Mouse (Mus musculus) CD4-positive, CD25-positive, alpha-beta regulatory T cell, adult 2 months (primary cell): Measurements from ENCODE around the gene Hcn1.
A peak's percentile ranks its signal among the peaks of the same experiment; 100 is the strongest.

Source experiments
- DNase-seq: peaks from one replicate; pipeline ENCODE4 v3.0.0-alpha.2; 2012; ENCODE audit warnings: low read depth, low spot score

The Hcn1 gene

GRCm38 (mm10) chr13:117602181-117602580 lies at the start of gene Hcn1:
TSS of gene Hcn1 (plus strand) at chr13:117602320.
- peak; percentile 54 for DNase-seq

- no peak for DNase-seq
Measured at GRCm38 (mm10) chr13:117567251-117567650, 34.9 kb upstream of the Hcn1 start.

DNA sequence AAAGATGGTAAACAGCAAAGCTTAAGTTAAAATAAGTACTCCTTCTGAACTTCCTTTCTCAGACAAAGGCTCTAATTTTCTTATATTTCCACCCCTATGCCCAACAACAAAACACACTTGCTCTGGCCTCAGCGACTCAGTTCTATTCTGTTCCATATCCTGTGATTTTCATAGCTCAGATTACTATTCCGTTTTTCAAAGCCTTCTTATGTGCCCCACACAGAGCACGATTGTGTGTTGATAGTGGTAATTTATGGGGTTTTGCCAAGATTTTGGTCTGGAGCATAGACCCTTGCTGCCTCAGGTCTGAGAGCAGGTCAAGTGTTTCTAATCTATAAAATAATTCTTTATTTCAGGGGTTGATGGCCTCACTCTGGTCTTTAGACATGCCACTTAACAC lies 30.4 kb upstream of the Hcn1 start:
- DNase-seq, result no peak

- no peak for DNase-seq
Measured at GRCm38 (mm10) chr13:117594494-117595182, 7.5 kb upstream of the Hcn1 start.

DNA sequence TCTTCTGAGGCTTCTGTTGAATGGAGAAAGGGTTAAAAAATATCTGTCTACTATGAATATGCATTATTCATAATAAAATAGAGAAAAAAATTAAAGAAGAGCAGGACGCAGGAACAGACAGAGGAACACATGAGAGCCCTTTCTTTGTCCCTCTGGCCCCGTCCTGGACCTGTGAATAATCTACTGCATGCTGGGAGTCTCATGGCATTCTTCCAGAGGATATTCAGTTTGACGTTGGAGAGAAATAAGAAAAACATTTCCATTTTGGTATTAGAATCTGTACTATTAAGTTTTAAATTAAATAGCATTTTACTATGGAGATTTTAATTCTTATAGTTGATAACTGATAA lies 7.0 kb upstream of the Hcn1 start:
- DNase-seq, result no peak

DNA sequence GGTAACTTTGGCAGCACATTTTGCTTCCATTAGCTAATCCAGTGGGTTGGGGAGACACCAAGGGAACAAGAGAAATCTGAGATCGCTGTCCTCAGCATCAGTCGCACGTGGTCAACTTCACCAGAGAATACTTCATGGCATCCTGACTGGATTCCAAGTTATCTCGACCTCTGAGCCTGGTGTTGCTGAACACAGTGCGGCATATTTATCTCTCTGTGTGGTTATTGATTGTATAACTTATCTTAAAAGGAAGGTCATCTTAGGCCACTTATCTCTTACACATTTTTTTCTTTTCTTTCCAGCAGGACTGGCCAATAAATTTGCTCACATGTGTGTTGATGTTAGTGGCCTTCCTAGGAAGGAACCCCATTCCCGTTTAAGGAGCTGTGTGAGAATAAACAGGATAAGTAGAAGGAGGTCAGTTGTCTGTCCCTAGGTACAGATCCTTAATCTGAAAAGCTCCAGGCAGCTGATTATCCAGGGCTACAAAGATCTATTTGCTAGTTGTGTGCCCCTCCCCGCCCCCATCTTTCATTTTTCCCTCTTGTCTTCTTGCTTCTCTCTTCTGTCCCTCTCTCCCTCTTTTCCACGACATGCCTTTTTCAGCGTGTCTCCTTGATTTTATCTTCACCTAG lies 672 bp upstream of the Hcn1 start:
- DNase-seq, result no peak

DNA sequence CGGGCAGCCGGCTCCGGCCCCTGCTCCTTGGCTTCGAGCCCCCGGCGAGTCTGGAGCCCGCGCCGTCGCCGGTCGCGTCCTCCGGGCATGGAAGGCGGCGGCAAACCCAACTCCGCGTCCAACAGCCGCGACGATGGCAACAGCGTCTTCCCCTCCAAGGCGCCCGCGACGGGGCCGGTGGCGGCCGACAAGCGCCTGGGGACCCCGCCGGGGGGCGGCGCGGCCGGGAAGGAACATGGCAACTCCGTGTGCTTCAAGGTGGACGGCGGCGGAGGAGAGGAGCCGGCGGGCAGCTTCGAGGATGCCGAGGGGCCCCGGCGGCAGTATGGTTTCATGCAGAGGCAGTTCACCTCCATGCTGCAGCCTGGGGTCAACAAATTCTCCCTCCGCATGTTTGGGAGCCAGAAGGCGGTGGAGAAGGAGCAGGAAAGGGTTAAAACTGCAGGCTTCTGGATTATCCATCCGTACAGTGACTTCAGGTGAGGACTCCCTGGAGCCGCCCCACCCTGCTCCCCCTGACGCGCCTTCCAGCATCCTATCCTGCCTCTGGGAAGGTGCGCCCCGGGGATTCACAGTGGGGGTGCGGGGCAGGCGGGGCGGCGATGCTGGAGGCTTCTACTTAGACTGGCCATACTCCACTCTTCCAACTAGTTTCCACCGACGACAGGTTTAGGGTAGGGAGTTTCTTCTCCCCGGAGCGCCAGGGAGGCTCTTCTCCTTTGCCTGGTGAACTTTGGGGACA lies 668 bp downstream of the Hcn1 start:
- DNase-seq, result no peak

DNA sequence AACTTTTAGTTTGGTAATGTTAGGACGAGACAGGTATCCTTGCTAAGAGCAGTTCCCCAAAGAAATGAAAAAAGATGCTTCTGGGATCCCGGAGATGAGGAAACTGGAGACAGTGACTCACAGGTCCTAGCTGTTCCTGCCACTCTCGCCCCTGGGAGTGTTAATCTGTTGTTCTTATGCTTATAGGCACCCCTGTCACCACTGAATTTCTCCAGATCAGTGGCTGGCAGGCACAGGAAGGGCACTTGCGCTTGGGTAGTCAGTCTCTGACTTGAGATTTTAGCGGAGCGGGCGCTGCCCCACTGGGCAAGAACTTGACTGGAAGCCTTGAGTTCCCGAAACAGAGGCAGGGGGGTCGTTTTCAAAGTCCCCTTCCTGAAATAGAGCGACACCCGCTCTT lies 1.3 kb downstream of the Hcn1 start:
- no peak for DNase-seq

DNA sequence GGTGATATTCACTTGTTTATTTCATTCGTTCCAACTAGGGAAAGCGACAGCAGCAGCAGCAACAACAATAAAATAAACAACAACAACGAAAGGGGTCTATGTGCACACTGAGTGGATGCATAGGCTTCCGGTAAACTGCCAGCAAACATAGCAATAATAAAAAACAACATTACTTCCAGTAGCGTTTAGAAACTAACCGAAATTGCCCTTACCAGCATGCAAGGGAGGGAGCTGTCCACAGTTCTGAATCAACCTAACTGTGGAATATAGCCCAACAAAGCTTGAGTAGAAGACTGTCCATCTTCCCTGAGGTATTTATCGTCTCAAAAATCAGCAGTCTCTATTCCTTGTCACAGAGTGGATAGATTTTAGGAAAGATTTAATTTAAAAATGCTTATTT lies 2.0 kb downstream of the Hcn1 start:
- peak; percentile 9 for DNase-seq

GRCm38 (mm10) chr13:117604971-117605750 lies 3.0 kb downstream of the Hcn1 start:
- no peak for DNase-seq

- no peak for DNase-seq
Measured at GRCm38 (mm10) chr13:117611881-117612280, 9.8 kb downstream of the Hcn1 start.

- DNase-seq, result no peak
Measured at GRCm38 (mm10) chr13:117619544-117619943, 17.4 kb downstream of the Hcn1 start.

DNA sequence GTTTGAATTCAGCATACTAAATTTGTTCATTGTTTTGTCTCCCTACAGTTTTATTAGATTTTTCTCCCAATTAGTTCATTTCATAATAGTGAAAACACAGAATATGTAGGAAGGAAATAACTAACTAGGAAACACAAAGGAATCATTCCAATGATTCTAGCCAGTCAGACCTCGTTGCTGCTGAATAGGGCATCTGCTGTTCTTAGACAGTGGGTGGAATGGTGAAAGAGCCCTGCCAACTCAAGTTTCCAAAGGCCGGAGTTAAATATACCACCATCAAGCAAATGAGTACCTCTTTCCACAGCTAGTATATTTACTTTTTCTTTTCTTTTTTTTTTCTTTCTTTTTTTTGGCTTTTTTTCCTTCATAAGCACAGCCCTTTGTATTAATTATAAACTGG lies 55.4 kb downstream of the Hcn1 start:
- DNase-seq, result no peak

GRCm38 (mm10) chr13:117658414-117659175 lies 56.5 kb downstream of the Hcn1 start:
- DNase-seq, result no peak

DNA sequence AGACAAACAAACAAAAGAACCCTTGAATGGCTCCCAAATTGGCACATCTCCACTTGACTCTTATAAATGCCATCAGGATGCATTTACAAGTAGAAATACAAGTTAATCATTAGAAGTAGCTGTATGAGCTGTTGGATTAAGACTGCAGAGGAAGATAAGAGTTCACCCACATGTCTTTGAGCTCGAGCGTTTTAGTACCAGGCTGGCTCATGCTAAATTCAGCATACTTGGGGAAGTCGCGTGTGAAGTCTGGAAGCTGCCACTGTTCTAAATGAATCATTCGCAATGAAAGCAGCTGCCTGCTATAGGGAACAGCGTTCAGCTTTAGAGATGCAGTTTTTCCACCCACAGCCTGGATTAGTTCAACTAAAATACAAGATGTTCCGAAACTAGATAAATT lies 57.4 kb downstream of the Hcn1 start:
- DNase-seq, result no peak

DNA sequence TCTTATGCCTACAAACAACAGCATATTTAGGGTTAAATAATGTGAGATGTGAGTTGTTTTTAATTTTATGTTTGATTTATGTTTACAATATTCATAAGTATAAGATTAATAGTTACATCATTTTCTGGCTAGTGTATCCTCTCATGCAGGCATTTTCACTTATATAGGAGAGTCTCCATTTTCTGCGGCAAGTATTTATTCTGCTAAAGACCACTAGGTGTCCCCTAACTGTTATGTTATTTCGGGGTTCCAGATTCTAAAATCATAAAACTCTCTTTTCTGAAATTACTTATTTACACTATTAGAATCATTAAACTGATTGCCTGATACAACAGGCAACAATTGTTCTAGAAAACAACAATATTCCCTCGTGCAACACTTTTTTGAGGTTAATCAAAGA lies 60.5 kb downstream of the Hcn1 start:
- no peak for DNase-seq

DNA sequence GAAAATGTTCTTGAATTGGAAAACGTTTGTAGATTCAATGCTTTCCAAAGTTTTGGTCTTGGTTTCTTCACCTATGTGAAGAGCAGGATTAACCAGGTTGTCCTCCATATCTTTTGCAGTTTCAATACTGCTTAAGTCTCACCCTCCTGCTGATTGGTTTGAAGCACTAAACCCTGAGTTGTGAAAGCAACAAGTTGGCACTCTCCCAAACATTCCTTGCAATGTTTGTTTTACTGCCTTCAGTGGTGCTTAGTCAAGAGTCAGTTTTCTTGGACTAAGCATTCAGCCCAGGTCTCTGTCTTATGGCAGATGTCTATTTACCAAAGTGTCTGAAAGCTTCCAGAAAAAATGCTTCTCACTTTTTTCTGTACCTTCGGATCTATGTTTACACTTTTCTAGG lies 67.2 kb downstream of the Hcn1 start:
- no peak for DNase-seq

- no peak for DNase-seq
Measured at GRCm38 (mm10) chr13:117671851-117672250, 69.7 kb downstream of the Hcn1 start.

- no peak for DNase-seq
Measured at GRCm38 (mm10) chr13:117676418-117676817, 74.3 kb downstream of the Hcn1 start.

- no peak for DNase-seq
Measured at GRCm38 (mm10) chr13:117687670-117688069, 85.5 kb downstream of the Hcn1 start.

DNA sequence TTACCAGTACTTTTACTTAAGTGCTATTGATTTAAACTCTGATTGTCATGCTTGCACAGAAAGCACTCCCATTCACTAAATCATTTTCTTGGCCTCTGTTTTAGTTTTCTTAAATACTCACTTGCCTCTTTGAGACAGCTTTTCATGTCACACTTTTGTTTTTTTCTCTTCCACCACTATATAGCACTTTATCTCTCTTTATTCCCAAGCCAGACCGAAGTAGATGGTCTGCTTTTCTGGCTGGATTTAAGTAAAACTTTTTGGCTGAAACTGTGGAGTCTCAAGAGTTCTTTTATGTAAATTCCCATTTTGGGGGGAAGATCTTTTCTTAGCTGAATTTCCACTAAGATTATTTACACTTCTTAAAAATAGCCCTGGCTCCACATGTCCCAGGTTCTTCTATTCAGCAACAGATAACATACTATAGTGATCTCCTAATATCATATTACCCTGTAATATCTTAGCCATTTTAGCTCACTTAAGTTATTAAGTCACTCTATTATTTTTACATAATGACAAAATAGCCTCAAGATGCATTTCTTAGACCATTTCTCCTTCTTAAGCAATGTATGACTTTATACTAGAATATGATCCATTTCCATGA lies 92.7 kb downstream of the Hcn1 start:
- no peak for DNase-seq
